Mouse (Mus musculus) heart, postnatal 0 days (tissue): ENCODE measurements around the gene Rpl37.

ENCODE experiments used
- CTCF ChIP-seq: IDR thresholded peaks from 2 replicates; pipeline ENCODE4 v1.5.1; 2016; ENCODE audit warnings: antibody characterized with exemption, control low read depth, low read depth
- EP300 ChIP-seq: IDR thresholded peaks from 2 replicates; pipeline ENCODE4 v1.6.1; 2016; ENCODE audit warnings: antibody characterized with exemption, low read depth

DNA sequence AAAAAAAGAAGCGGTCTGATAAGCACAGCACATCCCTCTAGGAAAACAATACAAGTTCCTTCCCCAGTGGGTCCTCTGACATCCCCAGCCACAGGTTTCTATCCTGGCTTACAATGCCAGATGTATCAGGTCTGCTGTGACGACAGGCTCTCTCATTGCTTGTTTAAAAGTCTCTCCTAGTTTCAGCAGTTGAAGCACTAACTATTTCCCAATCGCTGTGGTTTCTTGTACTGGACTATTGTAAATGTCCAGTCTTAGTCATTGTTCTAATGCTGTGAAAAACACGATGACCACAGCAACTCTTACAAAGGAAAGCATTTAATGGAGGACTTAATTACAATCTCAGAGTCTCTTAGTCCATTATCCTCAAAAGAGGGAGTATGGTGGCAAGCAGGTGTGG, 10.0 kb downstream of the Rpl37 start:
- no peak for TF ChIP-seq CTCF
- TF ChIP-seq EP300 = no peak
